Mouse (Mus musculus) fibroblast of lung, adult 2 months (primary cell): ENCODE results near the gene Ipo13.
A peak's percentile ranks its signal among the peaks of the same experiment; 100 is the strongest.

Experiments used
- DNase-seq: peaks from one replicate; pipeline ENCODE4 v3.0.0-alpha.2; 2011; ENCODE audit warnings: low read depth

Gene Ipo13

DNA sequence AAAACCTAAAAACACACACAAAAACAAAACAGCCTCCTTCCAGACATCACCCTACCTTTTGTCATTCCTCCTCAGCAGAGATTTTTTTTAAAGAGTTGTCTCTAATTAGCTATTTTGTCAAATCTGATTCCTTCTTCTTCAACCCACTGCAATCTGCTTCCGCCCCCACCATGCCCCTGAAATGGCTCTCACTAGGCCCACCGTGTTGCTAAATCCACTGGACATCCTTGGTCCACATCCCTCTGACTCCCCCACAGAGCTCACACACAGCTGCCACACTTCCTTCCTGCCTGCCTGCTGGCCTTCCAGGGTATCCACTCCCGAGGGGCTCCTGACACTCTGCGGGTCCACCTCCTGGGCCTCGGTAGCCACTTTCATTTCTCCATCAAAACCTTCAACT, 36.1 kb downstream of the Ipo13 start:
- no peak for DNase-seq

DNA sequence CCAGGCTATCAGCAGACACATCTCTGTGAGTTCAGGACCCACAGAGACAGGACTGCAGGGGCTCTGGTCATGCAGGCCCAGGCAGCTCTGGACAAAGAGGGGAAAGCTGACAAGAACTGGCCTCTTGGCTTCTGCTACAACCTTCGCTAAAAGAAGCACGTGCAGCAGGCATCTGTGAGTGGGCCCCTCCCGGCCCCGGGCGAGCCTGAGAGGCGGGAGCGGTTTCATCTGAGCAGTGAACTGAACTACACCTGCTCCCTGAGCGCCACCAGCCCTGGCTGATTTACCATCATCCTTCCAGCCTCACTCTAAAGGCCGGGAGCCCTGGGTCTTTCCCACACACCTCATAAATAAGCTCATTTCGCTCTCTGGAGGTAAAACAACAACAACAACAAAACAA, 36.5 kb downstream of the Ipo13 start:
- DNase-seq, result no peak

DNA sequence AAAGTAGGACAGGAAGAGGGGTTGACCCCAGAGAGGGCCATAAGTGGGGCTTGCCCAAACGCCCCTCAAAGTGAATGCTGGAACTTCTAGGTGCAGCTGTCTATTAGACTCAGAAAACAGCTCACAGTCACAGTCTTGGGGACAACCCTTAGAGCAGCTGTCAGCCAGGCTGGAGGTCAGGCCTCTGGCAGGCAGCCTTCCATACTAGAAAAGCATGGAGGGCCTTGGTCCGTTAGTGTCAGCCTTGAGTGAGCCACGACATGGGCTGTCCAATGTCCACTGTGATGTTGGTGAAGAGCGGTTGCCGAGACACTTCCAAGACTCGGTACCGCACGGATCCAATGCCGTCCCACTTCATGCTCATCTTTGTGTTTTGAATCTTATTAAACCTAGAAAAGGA, 41.2 kb downstream of the Ipo13 start:
- DNase-seq, result no peak

DNA sequence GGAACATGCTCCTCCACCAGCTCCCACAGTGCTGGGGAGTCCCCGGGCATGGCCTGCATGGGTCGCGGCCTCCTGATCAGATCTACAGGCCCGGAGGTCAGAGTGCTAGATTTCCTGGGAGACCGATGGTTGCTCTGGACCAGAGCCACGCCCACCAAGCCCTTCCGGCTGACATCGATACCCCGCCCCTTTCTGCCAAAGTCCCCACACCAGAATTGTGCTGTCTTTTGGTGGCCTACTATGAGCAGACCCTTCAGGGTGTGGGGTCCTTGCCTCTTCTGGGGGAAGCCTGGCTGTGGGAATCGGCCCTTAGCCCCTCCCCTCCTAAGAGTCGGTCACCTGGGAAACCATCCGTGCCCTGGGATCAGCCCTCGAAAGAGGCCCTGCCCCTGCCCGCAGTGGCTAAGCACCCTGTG, 42.3 kb downstream of the Ipo13 start, which contains the start of gene Ccdc24:
Gene Ccdc24, minus strand, starts transcription at position 87 of the 416 bp plus-strand sequence.
- no peak for DNase-seq

DNA sequence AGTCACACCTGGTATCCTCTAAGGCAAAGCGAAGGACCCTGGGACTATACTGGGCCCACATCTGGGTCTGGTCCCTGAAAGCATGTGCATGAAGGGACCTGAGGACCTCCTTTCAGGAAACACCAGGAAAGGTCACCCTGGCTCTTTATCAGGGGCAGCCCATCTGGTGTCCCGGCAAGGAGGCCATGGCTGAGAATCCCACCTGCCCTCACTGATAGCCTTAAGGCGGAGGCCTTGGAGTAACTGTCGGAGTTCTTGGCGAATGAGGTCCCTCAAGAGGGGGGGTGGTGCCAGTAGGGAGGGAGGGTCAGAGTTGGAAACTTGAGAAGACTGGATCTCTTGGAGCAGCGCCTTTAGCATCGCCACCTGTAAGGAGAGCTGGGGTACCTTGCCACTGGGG, 43.0 kb downstream of the Ipo13 start:
- DNase-seq, result no peak

DNA sequence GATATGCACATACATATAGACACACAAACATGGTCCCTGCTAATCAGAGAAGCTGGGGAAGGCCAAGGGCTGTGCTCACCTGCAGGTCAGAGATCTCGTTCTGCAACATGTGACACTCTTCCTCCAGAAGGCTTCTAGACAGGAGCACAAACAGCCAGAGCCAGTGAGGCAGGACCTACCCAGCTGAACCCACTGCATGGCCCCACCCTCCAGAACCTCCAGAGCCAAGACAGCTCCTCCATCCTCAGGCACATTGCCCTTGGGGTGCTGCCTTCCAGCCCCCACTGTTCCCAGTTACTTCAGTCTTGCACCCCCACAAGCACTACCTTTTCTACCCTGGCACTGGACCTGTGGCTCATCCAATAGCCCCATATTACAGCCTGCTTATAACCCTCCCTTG, 44.4 kb downstream of the Ipo13 start:
- no peak for DNase-seq

DNA sequence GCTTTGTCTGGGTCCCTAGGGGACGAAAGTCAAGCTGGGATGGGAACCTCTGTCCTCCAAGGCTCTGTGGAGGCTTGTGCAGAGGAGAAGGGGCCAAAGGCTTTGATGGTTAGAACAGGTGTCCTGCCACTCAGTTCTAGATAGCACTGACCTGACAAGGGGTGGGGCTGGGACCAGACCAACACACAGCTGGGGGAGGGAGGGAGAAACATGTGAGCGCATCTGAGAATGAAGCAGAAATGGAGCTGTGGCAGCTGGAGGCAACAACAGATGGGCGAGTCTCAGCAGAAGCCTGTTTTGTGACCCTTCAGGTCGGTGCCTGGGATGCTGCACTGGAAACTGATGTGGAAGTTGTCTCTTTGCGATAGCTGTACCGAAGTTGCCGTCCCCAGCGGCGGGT, 45.5 kb downstream of the Ipo13 start:
- no peak for DNase-seq

DNA sequence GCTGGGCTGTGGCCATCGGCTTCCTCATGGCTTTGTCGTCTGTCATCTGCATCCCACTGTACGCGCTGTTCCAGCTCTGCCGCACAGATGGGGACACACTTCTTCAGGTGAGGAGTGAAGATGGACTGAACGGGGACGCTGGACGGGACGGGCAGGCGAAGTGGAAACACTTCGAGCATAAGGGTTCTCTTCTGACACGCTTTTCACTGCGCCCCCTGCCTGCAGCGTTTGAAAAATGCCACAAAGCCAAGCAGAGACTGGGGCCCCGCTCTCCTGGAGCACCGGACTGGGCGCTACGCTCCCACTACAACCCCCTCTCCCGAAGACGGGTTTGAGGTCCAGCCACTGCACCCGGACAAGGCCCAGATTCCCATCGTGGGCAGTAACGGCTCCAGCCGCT, 47.0 kb downstream of the Ipo13 start:
- DNase-seq, result no peak

DNA sequence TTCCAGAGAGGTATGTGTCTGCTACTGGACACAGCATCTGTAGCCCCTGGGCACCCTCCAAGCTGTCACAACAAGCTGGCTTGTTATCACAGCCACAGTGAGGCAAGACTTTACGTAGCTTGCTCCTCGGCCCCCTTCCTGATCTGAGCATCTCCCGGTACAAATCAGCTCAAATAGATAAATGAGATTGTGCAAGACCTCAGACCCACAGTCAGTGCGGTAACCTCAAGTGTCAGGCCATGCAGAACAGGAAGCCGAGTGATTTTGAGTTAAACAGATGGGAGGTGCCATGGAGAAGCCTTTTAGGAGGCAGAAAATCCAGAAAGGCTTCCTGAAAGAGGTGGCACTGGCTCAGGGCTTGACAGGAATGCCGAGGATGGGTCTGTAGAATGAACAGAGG, 47.8 kb downstream of the Ipo13 start:
- no peak for DNase-seq

DNA sequence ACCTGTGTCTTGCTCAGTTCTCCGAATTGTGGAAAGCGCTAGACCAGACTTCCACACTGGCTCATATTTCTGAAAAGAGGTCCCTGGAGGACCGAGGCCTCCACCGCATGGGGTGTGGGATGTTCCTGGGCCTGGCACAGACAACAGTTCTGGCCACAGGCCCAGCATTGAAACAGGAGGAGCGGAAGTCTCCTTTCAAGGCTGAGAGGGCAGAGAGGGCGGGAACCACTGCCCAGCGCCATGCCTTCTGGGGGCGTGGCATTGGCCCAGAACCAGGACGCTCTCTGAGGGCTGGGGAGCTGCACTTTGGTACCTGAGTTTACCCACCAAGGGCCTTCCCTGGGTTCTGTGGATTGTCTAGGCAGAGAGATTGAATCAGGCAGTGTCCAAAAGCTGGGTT, 48.7 kb downstream of the Ipo13 start:
- no peak for DNase-seq

DNA sequence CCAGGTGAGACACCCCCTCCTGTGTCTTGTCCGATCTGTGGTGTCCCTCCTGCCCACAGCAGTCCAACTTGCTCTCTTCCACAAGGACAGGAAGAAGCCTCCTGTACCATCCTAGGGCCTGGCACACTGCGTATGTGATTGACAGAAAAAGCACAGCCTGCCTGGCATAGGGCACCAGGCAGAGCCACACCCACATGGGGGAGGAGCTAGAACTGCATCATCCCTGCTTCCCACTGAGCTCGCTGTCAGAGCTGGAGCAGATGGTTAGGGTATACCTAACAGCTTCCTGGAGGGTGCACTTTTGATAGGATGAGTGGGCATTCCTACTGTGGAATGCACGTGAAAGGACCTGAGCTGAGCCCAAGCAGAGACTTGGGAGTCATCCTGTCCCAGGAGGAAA, 52.0 kb downstream of the Ipo13 start:
- DNase-seq, result no peak

DNA sequence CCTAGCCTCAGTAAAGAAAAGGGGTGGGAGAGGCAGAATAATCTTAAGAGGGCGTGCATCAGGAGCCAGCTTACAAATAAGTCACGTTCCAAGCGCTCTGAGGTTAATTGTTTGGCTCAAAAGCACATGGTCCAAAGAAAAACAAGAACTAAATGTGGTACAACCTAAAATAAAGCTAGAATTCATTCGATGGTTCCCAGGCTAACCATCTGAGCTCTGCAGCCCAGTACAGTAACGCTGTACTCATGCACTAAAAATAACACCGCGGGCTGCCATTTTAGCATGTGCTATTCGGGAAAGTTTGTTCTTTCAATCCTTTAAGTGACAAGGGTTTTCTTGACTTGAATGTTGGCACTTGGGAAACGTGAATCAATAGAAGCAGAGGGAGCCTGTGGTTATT, 54.2 kb downstream of the Ipo13 start:
- DNase-seq, result no peak

DNA sequence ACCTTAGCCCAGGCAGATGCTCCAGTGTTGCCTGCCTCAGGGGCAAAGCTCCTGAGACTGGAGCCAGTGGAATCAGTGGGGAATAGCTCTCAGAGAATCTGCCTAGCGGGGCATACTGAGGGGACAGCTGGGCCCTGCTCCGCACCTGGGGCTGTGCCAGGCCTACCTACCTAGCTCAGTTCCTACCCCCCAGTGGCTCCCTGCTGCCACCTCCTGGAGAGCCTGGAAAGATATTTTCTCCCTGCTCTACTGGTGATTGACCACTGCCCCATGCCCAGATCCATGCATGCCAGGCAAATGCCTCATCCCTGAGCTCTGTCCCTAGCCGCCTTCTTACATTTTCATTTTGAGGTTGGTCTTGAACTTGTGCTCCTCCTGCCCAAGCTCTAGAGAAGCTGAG, 56.0 kb downstream of the Ipo13 start:
- no peak for DNase-seq

DNA sequence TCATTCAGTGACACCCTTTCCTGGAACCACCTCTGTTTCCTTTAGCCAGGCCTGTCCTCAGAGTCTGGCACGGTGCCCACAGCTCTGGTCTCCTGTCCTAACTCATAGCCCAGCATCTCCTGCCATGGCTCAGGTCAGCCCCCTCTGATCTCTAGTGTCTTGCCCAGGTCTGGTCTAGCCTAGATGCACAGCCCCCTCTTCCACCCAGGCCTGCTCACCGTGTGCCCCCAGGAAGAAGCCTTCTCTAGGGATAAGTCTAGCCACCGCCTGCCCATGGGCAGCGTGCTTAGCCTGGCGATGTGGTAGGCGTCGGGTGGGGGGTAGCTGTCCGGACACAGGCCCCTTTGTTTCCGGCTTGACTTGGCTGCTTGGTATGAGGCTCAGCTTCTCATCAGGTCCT, 59.7 kb downstream of the Ipo13 start:
- no peak for DNase-seq

DNA sequence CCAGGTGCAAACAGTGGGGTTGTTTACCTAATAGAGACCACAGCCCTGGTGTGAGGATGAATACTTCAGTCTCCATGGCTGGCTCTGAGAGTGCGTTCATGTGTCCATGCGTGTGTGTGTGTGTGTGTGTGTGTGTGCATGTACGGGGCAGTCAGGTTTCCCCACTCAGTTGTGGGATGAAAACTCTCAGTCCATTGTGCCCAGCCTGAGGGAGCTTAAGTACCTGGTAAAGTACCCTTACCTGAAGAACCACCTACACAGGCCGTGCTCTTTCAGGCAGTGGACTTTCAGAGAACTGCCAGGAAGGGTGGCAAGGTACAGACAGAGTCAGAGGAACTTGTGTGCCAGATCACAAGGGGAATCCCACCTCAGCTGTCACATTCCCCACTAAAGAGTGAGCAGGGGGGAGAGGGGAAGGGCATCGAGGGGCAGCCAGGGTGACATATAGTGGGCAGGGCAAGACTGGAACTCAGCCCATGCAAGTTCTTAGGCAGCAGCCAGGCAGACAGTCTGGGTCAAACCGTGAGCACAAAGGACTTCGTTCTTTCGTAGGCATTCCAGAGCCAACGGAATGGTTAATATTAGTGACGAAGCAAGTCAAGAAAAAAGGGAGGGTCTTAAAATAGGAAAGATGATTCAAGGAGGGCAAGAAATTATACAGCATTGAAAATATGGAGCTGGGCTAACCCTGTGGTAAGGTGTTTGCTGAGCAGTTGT, 62.5 kb downstream of the Ipo13 start:
- DNase-seq, result no peak

DNA sequence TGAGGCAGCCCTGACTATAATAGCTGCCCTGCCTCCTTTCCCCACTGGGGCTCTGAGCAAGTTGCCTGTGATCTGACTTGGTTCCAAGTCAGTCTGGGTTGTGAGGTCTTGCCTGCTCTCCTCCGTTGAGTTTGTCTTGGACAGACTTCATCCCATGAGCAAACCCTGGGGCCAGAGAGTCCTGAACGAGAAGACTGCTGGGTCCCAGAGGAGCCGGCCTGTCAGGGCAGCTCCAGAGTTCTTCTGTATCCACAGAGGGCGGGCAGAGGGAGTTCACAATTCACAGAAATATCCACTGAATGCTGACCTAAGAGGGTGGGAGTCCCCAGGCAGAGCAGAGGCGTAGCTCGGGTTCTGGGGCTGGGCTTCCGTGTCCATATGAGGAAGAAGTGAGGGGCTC, 63.9 kb downstream of the Ipo13 start:
- peak; percentile 27 for DNase-seq

DNA sequence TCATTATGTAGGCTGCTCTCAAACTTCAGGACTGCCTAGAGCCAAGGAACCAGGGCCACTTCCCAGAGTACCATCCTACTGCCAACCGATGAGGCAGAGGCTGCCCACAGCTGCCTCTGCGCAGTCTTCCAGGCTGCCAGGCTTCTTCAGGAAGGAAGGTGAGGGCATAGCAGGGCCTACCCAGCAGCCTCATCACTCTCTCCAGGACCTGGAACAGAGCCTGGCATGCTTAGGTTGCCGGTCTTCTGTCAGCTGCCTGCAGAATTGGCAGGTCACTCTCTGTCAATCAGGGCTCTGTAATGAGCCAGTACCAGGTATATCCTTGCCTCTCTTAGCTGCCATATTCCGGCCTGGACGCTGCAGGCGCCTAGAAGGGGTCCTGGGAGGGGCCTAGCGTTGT, 64.6 kb downstream of the Ipo13 start:
- no peak for DNase-seq

DNA sequence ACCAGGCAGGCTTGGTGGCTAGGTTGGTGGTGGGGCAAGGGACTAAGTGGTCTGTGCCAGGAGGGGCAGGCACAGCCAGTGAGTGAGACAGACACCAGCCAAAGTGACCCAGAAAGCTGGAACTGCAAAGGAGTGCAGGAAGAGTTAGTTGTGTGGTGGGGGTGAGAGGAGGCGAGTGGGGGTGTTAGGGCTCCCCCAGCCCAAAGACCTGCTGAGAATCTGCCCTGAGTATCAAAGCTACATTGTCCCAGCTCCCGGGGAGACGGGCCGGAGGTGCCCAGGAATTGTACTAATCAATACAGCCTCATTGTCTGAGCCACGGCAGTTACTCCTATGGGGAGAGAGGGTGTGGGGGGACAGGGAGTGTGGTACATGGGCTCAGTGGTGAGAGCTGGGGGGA, 65.3 kb downstream of the Ipo13 start:
- DNase-seq, result no peak

DNA sequence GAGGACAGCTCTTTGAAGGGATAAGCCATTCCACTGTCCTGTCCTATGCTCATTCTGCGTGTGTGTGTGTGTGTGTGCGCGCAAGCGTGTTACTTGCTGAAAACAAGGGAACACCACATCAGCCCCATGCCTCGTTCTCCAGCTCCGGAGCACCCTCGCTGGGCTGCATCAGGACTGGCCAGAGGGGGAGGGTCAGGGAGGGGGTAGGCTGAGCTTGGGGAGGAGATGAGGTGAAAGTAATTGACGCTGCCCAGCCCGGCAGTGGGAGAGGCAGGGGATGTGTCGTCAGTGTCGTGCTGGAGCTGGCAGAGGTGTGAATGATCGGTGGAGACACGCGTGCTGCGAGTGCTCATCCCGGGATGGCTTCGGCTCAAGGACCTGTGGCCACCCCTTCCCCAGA, 65.7 kb downstream of the Ipo13 start:
- no peak for DNase-seq

DNA sequence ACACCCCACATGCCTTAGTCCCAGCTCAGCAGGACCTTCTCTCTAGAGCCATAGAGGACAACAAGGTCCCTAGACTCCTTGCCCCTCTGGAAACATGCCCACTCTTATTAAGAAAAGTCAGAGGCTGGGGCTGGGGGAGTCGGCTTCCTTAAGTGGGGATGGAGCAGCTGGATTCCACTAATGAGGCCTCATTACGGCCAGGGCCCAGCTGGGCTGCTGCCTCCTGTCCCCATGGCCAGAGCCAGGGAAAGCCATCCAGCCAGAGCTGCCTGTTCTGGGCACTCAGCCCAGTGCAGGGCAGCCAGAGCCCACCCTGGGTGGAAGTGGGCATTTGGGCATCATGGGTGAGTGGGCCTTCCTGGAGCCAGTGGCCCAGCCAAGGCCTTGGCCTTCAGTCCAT, 67.8 kb downstream of the Ipo13 start:
- DNase-seq, result no peak

DNA sequence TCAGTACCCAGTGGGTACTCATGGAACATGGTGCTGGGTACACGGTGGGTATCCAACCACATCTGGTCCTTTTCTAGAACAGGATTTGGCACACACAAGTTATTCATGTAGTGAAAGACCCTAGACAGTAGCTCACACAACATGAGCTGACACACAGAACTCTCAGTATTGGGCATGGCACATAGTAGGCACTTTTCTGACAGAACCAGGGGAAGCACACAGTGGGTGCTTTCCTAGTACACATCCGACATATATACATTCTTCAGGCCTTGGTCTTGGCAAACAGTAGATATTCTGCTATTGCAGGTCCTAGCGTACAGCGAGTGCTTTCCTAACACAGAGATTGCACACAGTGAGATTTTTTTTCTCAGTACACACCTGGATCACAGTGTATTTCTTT, 68.5 kb downstream of the Ipo13 start:
- DNase-seq, result no peak

DNA sequence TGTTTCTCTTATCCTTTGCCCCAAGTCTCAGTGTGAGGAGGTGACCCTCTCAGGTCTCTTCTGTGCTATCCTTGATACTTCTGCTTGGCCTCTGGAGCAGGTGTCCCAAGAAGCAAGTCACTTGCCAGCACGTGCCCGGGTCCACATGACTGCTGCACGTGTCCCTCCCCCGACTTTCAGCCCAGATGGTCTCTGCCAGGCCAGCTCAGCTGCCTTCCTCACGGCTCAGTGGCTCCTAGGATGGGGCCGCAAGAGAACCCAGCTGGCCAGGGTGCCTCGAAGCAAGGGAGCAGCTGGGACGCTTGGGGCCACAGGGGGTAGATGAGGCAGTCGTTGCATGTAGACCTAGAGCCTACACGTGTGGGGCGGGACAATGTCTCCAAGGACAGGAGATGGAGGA, 69.5 kb downstream of the Ipo13 start:
- no peak for DNase-seq
